Mouse (Mus musculus) regulatory T cell (primary cell): ENCODE results near the gene Plbd1.

Experiments used
- in situ Hi-C: fragments of 300-600 bp; cut with MboI, MseI; formaldehyde crosslinking; loops from one replicate; pipeline ENCODE4 v1.15.1; 2025; ENCODE audit warnings: high pct_unique_total_duplicates

Gene Plbd1

GRCm38 (mm10) chr6:136661706-136662016, at the start of gene Plbd1:
TSS of gene Plbd1 (minus strand) at chr6:136661928.
- in situ Hi-C loops: no loop called here

GRCm38 (mm10) chr6:136710408-136710807, 48.7 kb upstream of the Plbd1 start:
- in situ Hi-C loops: no loop called here

GRCm38 (mm10) chr6:136708597-136708996, 46.9 kb upstream of the Plbd1 start:
- in situ Hi-C loops: no loop called here

GRCm38 (mm10) chr6:136701878-136702277, 40.1 kb upstream of the Plbd1 start:
- in situ Hi-C loops: loop anchor here (5.0 kb wide), 1 partner anchor 40 kb away; no protein-coding TSS in a partner anchor

GRCm38 (mm10) chr6:136701185-136701584, 39.5 kb upstream of the Plbd1 start:
- in situ Hi-C loops: loop anchor here (5.0 kb wide), 1 partner anchor 41 kb away; no protein-coding TSS in a partner anchor

GRCm38 (mm10) chr6:136691314-136691713, 29.6 kb upstream of the Plbd1 start:
- in situ Hi-C loops: no loop called here

- in situ Hi-C loops: no loop called here
These were observed 28.8 kb upstream of the Plbd1 start for GRCm38 (mm10) chr6:136690527-136690926.

- in situ Hi-C loops: no loop called here
These were observed 28.2 kb upstream of the Plbd1 start for GRCm38 (mm10) chr6:136689790-136690413.

DNA sequence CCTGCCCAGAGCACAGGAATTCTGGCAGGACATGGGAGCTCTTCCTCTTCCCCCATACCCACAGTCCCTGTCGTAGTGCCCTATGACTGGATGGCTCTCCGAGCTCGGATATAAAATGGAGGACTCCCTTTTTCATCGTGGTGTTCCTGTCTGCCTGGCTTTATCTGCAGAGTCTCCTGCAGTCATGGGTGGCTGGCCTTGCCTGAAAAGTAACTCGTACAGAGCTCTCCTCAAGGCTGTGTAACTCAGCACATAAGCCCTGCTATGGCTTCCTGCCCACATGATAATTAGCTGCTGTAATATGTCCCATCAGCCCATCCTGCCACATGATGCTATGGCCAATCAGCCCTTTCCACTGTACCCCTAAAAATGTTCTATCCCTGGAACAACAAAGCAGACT, 23.7 kb upstream of the Plbd1 start:
- in situ Hi-C loops: no loop called here

DNA sequence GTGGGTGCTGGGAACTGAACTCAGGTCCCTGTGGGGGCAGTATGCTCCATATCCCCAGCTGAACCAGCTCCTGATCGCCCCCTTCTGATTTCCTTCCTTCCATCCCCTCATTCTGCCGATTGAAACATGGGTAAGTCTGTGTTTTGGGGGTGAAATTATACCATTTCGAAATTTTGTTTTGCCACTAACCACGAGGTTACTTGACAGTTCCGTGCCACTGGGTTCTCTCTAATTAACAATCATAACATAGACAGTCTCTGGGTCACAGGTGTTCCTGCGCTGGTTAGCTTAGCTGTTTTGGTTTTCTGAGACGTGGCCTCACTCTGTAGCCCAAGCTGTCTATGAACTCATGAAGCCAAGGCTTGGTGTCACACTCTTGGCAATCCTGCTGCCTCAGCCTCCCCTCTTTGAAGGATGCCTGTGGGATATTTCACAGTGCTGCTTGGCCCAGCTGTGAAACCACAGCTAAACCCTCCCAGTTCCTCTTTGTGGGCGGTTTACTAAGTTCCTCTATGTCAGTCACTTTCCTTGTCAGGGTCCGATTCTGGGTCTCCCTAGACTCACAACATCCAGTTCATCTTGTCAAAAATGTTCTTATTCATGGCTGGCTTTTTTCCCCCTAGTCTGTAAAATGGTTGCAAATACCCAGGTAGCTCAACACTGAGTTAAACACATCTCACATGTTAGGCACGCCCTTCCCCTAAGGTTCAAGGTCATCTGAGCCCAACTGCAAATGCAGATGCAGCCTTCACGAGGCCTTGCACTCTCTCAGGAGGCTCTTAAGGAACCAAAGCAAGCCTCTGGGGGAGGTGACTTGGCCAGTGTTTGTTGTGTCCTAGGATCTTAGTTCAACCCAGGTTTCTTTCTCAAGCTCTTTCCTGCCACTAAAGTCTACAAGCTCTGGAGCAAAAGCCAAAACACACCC, 21.9 kb upstream of the Plbd1 start:
- in situ Hi-C loops: no loop called here

- in situ Hi-C loops: no loop called here
These were observed 17.7 kb upstream of the Plbd1 start for GRCm38 (mm10) chr6:136679381-136679780.

DNA sequence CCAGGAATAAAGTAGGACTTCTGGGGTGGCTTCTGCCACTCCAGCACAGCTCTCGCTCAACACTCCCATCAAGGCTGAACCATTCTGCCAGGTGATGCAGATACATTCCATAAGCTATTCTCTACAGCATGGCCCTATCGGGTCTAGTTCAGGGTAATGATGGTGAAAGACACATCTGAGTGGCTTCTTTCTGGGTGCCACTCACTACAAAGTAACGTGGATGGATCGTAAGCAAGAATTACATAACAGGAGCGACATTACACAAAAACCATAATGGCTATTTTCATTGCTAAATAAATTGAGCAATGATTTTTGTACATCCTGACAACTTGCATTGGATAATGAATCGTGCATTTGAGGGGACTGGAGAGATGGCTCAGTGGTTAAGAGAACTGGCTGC, 13.2 kb upstream of the Plbd1 start:
- in situ Hi-C loops: no loop called here

DNA sequence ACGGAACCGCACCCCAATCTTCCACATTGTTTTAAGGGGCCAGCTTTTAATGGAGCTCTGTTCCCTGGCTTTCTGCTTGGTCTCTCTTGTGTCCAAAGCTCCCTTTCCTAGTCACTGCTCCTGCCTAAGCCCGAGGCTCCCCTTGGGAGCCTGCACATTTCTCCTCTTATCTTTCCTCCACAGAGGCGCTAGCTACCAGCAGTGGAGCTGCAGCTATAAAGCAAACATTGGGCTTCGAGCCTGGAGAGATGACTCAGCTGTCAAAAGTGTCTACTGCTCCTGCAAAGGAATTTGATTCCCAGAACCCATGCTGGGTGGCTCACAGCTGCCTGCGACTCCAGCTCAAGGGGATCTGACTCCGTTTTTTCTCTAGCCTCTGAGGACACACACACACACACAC, 10.7 kb upstream of the Plbd1 start:
- in situ Hi-C loops: no loop called here

- in situ Hi-C loops: no loop called here
These were observed 7.5 kb upstream of the Plbd1 start for GRCm38 (mm10) chr6:136669274-136669673.

DNA sequence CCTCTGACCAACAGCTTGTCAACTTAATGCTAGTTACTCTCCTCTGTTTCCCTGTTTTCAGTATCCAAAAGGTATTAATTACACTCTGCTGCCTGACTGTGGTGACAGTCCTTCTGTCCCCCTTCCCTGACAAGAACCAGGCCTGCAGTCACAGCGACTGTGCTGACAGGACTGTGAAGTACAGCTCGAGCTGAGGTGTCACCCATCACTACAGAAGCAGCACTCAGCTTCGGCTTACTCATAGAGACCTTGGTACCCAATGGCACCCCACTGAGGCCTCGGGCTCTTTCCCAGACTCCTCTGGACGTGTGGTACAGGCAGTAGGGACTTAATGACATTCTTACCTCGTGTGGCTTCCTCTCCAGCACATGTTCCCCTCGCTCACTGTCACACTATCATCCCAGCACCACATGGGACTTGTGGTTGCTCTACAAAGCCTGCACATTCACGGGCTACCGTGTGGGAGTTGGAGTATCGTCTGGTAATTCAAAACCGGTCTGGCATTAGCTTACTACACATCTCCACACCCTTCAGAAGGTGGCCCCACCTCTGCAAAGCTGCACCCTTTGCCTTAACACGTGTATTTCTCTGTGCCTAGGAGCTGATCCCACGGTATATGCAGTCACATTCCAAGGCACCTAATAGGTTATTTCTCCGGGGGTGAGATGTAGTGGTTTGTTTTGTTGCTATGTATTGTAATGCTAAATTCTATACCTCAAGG, 6.7 kb upstream of the Plbd1 start:
- in situ Hi-C loops: no loop called here

DNA sequence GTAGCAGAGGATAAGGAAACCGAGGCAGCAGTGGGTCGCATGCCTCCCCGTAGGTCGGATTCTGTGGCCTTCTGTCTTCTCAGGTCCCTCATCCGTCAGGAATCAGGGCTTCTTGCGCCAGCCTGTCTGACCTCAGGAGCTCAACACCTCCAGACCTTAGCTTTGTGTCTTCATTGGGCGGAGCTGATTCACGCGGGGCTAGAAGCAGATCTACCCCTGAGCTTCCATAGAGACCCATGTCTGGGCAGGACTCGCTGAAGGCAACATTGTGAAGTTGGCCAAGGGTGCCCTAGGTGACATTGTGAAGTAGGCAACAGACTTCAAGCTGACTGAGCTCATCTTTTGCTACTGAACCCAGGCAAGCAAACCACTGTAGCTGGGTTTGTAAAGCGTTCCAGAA, 335 bp upstream of the Plbd1 start:
- in situ Hi-C loops: no loop called here

DNA sequence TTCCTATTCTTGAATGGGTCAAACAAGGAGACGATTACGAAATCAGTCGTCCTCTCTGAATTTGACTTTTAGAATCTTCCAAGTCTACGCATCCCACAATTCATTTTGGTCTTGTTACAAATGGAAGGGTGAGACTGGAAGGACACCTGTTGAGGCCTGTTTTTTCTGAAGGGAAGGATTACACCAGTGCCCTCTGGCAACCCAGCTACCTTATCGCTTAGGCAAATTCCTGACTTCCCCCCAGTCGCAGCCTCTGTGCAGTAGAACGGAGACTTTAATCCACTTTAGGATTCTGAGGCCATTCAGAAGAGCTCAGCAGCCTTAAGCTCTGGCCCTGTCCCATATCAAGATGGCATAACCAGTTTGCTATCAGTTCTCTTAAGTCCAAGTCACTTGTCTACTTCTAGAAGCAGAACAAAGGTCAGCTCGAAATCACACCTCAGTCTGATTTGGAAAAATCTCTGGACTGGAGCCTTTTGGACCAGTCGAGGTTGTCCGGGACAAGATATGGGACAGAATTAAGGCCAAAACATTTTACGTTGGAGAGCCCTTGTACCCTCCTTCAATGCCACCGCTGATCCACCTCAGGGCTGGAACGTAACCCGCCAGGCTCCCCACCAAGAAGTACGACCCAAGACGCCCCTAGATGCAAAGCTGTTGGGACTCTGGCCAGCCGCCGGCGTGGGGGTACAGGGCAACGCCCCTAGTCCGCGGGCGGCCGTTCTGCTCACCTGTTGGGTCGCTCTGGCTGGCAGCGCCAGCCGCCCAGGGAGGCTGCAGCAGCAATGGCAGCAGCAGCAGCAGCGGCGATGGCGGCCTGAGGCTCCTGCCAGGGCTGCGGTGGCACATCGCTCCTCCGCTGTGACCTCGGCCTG, 660 bp downstream of the Plbd1 start:
- in situ Hi-C loops: no loop called here

DNA sequence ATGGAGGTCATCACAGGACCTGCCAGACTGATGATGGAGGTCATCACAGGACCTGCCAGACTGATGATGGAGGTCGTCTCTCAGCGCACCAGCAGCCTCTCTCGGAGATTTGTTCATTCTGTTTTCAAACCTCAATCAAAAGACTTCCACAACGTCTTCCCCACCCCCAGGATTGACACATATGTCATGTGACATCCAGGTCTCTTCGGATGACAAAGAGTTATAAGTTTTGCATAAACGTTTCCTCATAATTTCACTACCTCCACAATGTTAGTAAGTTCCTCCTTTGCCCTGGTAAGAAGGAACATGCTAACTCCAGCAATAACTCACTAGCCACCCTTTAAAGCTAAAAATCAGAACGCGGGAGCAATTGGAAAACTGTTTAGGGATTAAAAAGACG, 2.5 kb downstream of the Plbd1 start:
- in situ Hi-C loops: no loop called here

- in situ Hi-C loops: no loop called here
These were observed 3.4 kb downstream of the Plbd1 start for GRCm38 (mm10) chr6:136658303-136658702.

DNA sequence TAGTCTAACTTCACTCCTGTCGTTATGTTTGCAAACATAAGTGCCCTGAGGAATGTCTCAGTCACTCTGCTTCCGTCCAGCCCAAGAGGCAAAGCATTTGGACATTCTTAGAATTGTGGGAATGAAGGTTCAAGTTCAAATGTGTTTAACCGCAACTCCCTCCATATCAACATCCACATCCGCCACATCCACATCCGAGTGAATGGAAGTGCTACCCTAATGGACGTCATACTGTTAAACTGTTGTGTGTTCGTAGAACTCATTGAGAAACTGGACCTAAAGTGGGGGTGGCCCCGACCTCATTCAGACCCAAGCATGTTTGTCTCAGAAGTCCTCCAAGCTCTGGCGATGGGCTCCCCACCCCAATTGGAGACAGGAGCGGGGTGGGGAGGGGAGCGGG, 5.9 kb downstream of the Plbd1 start:
- in situ Hi-C loops: no loop called here

DNA sequence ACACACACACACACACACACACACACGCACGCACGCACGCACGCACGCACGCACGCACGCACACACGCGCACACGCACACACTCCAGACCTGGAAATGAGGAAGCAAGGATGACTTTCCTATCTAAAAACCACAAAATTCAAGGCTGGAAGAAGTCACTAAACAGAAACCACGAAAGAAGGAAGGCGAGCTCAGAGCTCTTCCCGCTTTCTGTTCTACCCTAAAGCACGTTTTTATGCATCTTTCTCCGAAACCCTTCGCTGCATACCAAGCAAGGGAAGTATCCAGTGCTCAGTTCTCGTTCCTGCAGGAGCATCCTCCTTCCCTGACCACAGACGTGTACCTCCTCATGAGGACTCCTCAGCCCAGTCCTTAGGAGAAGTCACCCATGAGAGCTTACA, 7.3 kb downstream of the Plbd1 start:
- in situ Hi-C loops: no loop called here

GRCm38 (mm10) chr6:136653331-136653730, 8.4 kb downstream of the Plbd1 start:
- in situ Hi-C loops: no loop called here
